In genomic region chr19:7306968-7307367, GRCm38 (mm10) we compare ENCODE assay signal across 8 mouse cellular contexts. TPM values are rescaled to one million over a fixed set of nuclear protein-coding genes. Genes with fewer than 3 reads are reported as not detected.
DNase-seq lines count a peak whose midpoint lies in the region; ATAC-seq lines count a peak whose summit lies in the region.

No protein-coding gene starts in this region.

- H3K9ac ChIP-seq in kidney, embryonic 16.5 days (replicated peaks; ENCODE audit: low read length): 0 out of 2 replicates have a peak overlapping the region, but pooled peaks have one; percentile 13
- no peak overlapping the region for H3K9ac ChIP-seq in neural tube, embryonic 15.5 days (replicated peaks)
- no peak overlapping the region for H3K9ac ChIP-seq in midbrain, embryonic 16.5 days (ENCODE audit: low read depth, low read length)

- no peak overlapping the region; the same call in 1 of the 2 replicates for H3K4me2 ChIP-seq in kidney, embryonic 16.5 days (replicated peaks; ENCODE audit: low read depth, low read length)
- no peak overlapping the region for H3K4me2 ChIP-seq in neural tube, embryonic 15.5 days
- no peak overlapping the region for H3K4me2 ChIP-seq in midbrain, embryonic 16.5 days (ENCODE audit: low read length)

- DNase-seq in lung, adult 18-20 months: peak; percentile 53 to 72
- no peak for DNase-seq in lung, postnatal 14 days
- DNase-seq in gastrocnemius, adult 8-10 months (ENCODE audit: low spot score in 2 of 2): peak; percentile 53 to 78
- DNase-seq in layer of hippocampus, adult 9-10 months (ENCODE audit: low spot score): no peak

- H3K27ac ChIP-seq in kidney, embryonic 16.5 days (ENCODE audit: low read length): peak overlapping the region; percentile 88
- peak overlapping the region; percentile 52 for H3K27ac ChIP-seq in neural tube, embryonic 15.5 days (replicated peaks)
- no peak overlapping the region for H3K27ac ChIP-seq in midbrain, embryonic 16.5 days (ENCODE audit: low read length)

- 24% methylated on average over 3 of the region's 3 CpGs for WGBS in kidney, embryonic 16.5 days
- WGBS in neural tube, embryonic 15.5 days: 74% methylated on average over 3 of the region's 3 CpGs
- 77% methylated on average over 3 of the region's 3 CpGs for WGBS in midbrain, embryonic 16.5 days

- no peaks in the 10 kb centered on the region for H3K36me3 ChIP-seq in kidney, embryonic 16.5 days (ENCODE audit: insufficient read depth, low read length)
- no peaks in the 10 kb centered on the region for H3K36me3 ChIP-seq in neural tube, embryonic 15.5 days
- no peaks in the 10 kb centered on the region for H3K36me3 ChIP-seq in midbrain, embryonic 16.5 days (ENCODE audit: control insufficient read depth, insufficient read depth, low read length)

- H3K4me1 ChIP-seq in kidney, embryonic 16.5 days (ENCODE audit: insufficient read depth, low read length): peaks cover 82% of the 10 kb centered on the region
- peaks cover 72% of the 10 kb centered on the region for H3K4me1 ChIP-seq in neural tube, embryonic 15.5 days
- peaks cover 28% of the 10 kb centered on the region for H3K4me1 ChIP-seq in midbrain, embryonic 16.5 days (ENCODE audit: control insufficient read depth, insufficient read depth, low read length)

- no peaks in the 10 kb centered on the region for H3K9me3 ChIP-seq in kidney, embryonic 16.5 days (ENCODE audit: low read length)
- H3K9me3 ChIP-seq in neural tube, embryonic 15.5 days (replicated peaks): no peaks in the 10 kb centered on the region
- no peaks in the 10 kb centered on the region for H3K9me3 ChIP-seq in midbrain, embryonic 16.5 days (replicated peaks; ENCODE audit: control insufficient read depth, low read length, poor library complexity, severe bottlenecking)

- ATAC-seq in kidney, embryonic 16.5 days (ENCODE audit: low FRiP score, low TSS enrichment): peak; percentile 28; the same call in 1 of the 2 replicates
- no peak for ATAC-seq in neural tube, embryonic 15.5 days (ENCODE audit: low FRiP score)
- no peak for ATAC-seq in erythroid progenitor cell, adult 5-6 weeks (replicated peaks; ENCODE audit: low FRiP score, poor library complexity, severe bottlenecking)
- ATAC-seq in midbrain, embryonic 16.5 days: no peak

- H3K27me3 ChIP-seq in kidney, embryonic 16.5 days (ENCODE audit: insufficient read depth, low read length): no peaks in the 10 kb centered on the region
- no peaks in the 10 kb centered on the region for H3K27me3 ChIP-seq in neural tube, embryonic 15.5 days (replicated peaks)
- no peaks in the 10 kb centered on the region for H3K27me3 ChIP-seq in midbrain, embryonic 16.5 days (ENCODE audit: control insufficient read depth, insufficient read depth, low read depth, low read length)

- H3K4me3 ChIP-seq in kidney, embryonic 16.5 days (ENCODE audit: low read length): no peak overlapping the region
- no peak overlapping the region for H3K4me3 ChIP-seq in neural tube, embryonic 15.5 days (replicated peaks)
- H3K4me3 ChIP-seq in midbrain, embryonic 16.5 days (ENCODE audit: low read depth, low read length): no peak overlapping the region

RNA-seq across cellular contexts. Expression of gene Mark2, which starts 34.7 kb away (rescaled TPM):
- 10 to 100 TPM; 31.8 to 40.1 (median 35.2) TPM for total RNA-seq in gastrocnemius, adult 8-10 months (2022)
- 40.6 and 44.9 TPM in 2 replicates for polyA plus RNA-seq in kidney, embryonic 16.5 days (2015; fragmentation: Nextera tagmentation; extraction: Ambion mirVana)
- 47.4 and 51.9 TPM in 2 replicates for polyA plus RNA-seq in neural tube, embryonic 15.5 days (2015; fragmentation: Nextera tagmentation; extraction: Ambion mirVana)
- 48.7 and 54.1 TPM in 2 replicates for total RNA-seq in erythroid progenitor cell, adult 5-6 weeks (2015; ENCODE audit: low replicate concordance)
- total RNA-seq in erythroid progenitor cell, adult 5-6 weeks (2017; ENCODE audit: low replicate concordance): 38.4 and 51.5 TPM in 2 replicates
- polyA plus RNA-seq in midbrain, embryonic 16.5 days (2015; fragmentation: Nextera tagmentation; extraction: Ambion mirVana): 42.2 and 43.8 TPM in 2 replicates

RNA-seq across cellular contexts. Expression of gene Rcor2, which starts 39.8 kb away (rescaled TPM):
- total RNA-seq in gastrocnemius, adult 8-10 months (2022): 1 to 10 TPM; 1.8 to 4.2 (median 2.1) TPM
- polyA plus RNA-seq in kidney, embryonic 16.5 days (2015; fragmentation: Nextera tagmentation; extraction: Ambion mirVana): 8.7 and 10.8 TPM in 2 replicates
- polyA plus RNA-seq in neural tube, embryonic 15.5 days (2015; fragmentation: Nextera tagmentation; extraction: Ambion mirVana): 14.8 and 15.3 TPM in 2 replicates
- 2.2 TPM in 1 of 2 replicates, not detected in the other for total RNA-seq in erythroid progenitor cell, adult 5-6 weeks (2015; ENCODE audit: low replicate concordance)
- total RNA-seq in erythroid progenitor cell, adult 5-6 weeks (2017; ENCODE audit: low replicate concordance): 0.53 TPM in 1 of 2 replicates, not detected in the other
- 17.9 and 20.1 TPM in 2 replicates for polyA plus RNA-seq in midbrain, embryonic 16.5 days (2015; fragmentation: Nextera tagmentation; extraction: Ambion mirVana)

Comparison
In these comparisons a context has a peak if more than half of its experiments do, and no peak if none do; other contexts are left out.
1. DNase-seq: peak in lung, adult 18-20 months (2 of 2) and gastrocnemius, adult 8-10 months (2 of 2); none in lung, postnatal 14 days (single experiment) and layer of hippocampus, adult 9-10 months (single experiment).